15 mouse cellular contexts compared by ENCODE assay signal in genomic region chr15:83423589-83424384, GRCm38 (mm10). TPM values are rescaled to one million over a fixed set of nuclear protein-coding genes. Genes with fewer than 3 reads are reported as not detected.
DNase-seq lines count a peak whose midpoint lies in the region; ATAC-seq and TF ChIP-seq lines count a peak whose summit lies in the region.
"Had no signal": no experiment of that assay in that cellular context is flagged by ENCODE, and none has a peak within 500 bp of the region (broad histone marks: within the 10 kb centered on the region; RNA-seq: fewer than 3 reads in every experiment).

No protein-coding gene starts in this region.

- peak; percentile 84 for ATAC-seq in erythroblast, adult 5-6 weeks (replicated peaks; ENCODE audit: low FRiP score, poor library complexity, severe bottlenecking)
- peak; percentile 79 for ATAC-seq in liver, embryonic 11.5 days (replicated peaks; ENCODE audit: low FRiP score)
- peak; percentile 80 for ATAC-seq in stomach, embryonic 15.5 days (ENCODE audit: insufficient read depth, low FRiP score, low read depth)
- ATAC-seq: forebrain, embryonic 15.5 days had no signal

- no peak overlapping the region for H3K27ac ChIP-seq in left cerebral cortex, adult 2 months
- H3K27ac ChIP-seq in liver, embryonic 11.5 days (ENCODE audit: low read depth, low read length), result peak overlapping the region; percentile 94
- H3K27ac ChIP-seq in stomach, embryonic 15.5 days, result 0 out of 2 replicates have a peak overlapping the region, but pooled peaks have one; percentile 6
- H3K27ac ChIP-seq: embryonic facial prominence, embryonic 12.5 days; forebrain, embryonic 15.5 days; midbrain, embryonic 12.5 days; neural tube, embryonic 13.5 days had no signal

- peaks cover 77% of the 10 kb centered on the region for H3K4me1 ChIP-seq in liver, embryonic 11.5 days (replicated peaks; ENCODE audit: control insufficient read depth, insufficient read depth, low read length)
- peaks cover 11% of the 10 kb centered on the region; the same call in 1 of the 2 replicates for H3K4me1 ChIP-seq in stomach, embryonic 15.5 days

- 53% methylated on average over 5 of the region's 5 CpGs for WGBS in liver, embryonic 11.5 days
- WGBS in stomach, embryonic 15.5 days, result 57% methylated on average over 5 of the region's 5 CpGs

- H3K27me3 ChIP-seq in liver, embryonic 11.5 days (replicated peaks; ENCODE audit: control insufficient read depth, insufficient read depth, low read length), result no peaks in the 10 kb centered on the region
- H3K27me3 ChIP-seq in stomach, embryonic 15.5 days (replicated peaks), result no peaks in the 10 kb centered on the region
- H3K27me3 ChIP-seq: embryonic facial prominence, embryonic 12.5 days; forebrain, embryonic 15.5 days; midbrain, embryonic 12.5 days; neural tube, embryonic 13.5 days had no signal

- H3K36me3 ChIP-seq in liver, embryonic 11.5 days (ENCODE audit: control insufficient read depth, insufficient read depth, low read length), result no peaks in the 10 kb centered on the region
- no peaks in the 10 kb centered on the region for H3K36me3 ChIP-seq in stomach, embryonic 15.5 days
- H3K36me3 ChIP-seq: embryonic facial prominence, embryonic 12.5 days; forebrain, embryonic 15.5 days; midbrain, embryonic 12.5 days; neural tube, embryonic 13.5 days had no signal

- peak; percentile 1; the same call in 1 of the 2 replicates for TF ChIP-seq CTCF in left cerebral cortex, adult 2 months (IDR thresholded peaks at IDR 0.05)

- no peak overlapping the region for H3K4me3 ChIP-seq in left cerebral cortex, adult 2 months
- 0 out of 2 replicates have a peak overlapping the region, but pooled peaks have one; percentile 1 for H3K4me3 ChIP-seq in liver, embryonic 11.5 days (ENCODE audit: low read depth, low read length)
- no peak overlapping the region for H3K4me3 ChIP-seq in stomach, embryonic 15.5 days (replicated peaks)
- H3K4me3 ChIP-seq: embryonic facial prominence, embryonic 12.5 days; forebrain, embryonic 15.5 days; midbrain, embryonic 12.5 days; neural tube, embryonic 13.5 days had no signal

- peak overlapping the region; percentile 64 for H3K4me2 ChIP-seq in liver, embryonic 11.5 days
- no peak overlapping the region for H3K4me2 ChIP-seq in stomach, embryonic 15.5 days
- H3K4me2 ChIP-seq: embryonic facial prominence, embryonic 12.5 days; forebrain, embryonic 15.5 days; midbrain, embryonic 12.5 days; neural tube, embryonic 13.5 days had no signal

- intact Hi-C loops in left cerebral cortex, adult 2 months (cut with DNase I), result no loop called here
- intact Hi-C loops in left cerebral cortex, postnatal 10 days (cut with DNase I), result no loop called here

- no peak for DNase-seq in left cerebral cortex, adult 2 months (ENCODE audit: extremely low spot score in 1 of 2, low spot score in 2 of 2)
- DNase-seq in left cerebral cortex, postnatal 10 days (ENCODE audit: extremely low spot score in 1 of 2, low spot score in 2 of 2), result no peak
- no peak for DNase-seq in liver, embryonic 11.5 days (ENCODE audit: low spot score)
- no peak for DNase-seq in right cerebral cortex, postnatal 10 days (ENCODE audit: low spot score in 2 of 2)
- no peak for DNase-seq in kidney, postnatal 25 days
- DNase-seq: adrenal gland, postnatal 14 days; cerebellum, adult 11-12 months; kidney, postnatal 36 days; lung, adult 2 months had no signal

- 0 out of 2 replicates have a peak overlapping the region, but pooled peaks have one; percentile 1 for H3K9ac ChIP-seq in liver, embryonic 11.5 days (ENCODE audit: low read depth, low read length)
- no peak overlapping the region for H3K9ac ChIP-seq in stomach, embryonic 15.5 days
- H3K9ac ChIP-seq: embryonic facial prominence, embryonic 12.5 days; forebrain, embryonic 15.5 days; midbrain, embryonic 12.5 days; neural tube, embryonic 13.5 days had no signal

- no peaks in the 10 kb centered on the region for H3K9me3 ChIP-seq in liver, embryonic 11.5 days (ENCODE audit: control insufficient read depth, low read length)
- H3K9me3 ChIP-seq in stomach, embryonic 15.5 days, result no peaks in the 10 kb centered on the region
- H3K9me3 ChIP-seq: embryonic facial prominence, embryonic 12.5 days; forebrain, embryonic 15.5 days; midbrain, embryonic 12.5 days; neural tube, embryonic 13.5 days had no signal

RNA-seq across cellular contexts. Expression of gene Pacsin2, which starts 40.6 kb away (rescaled TPM):
- total RNA-seq in left cerebral cortex, adult 2 months (2021), result 100 to 1,000 TPM in 1 of 2 experiments, 10 to 100 TPM in 1; 97.4 to 102 TPM
- 10 to 100 TPM; 47.5 to 48.6 TPM for total RNA-seq in left cerebral cortex, postnatal 10 days (2021)
- 102 and 137 TPM in 2 replicates for total RNA-seq in erythroblast, adult 5-6 weeks (2015; ENCODE audit: low replicate concordance)
- 285 and 310 TPM in 2 replicates for total RNA-seq in erythroblast, adult 5-6 weeks (2017; ENCODE audit: low replicate concordance)
- polyA plus RNA-seq in liver, embryonic 11.5 days (2014; fragmentation: Nextera tagmentation; extraction: Ambion mirVana), result 82.9 and 89.3 TPM in 2 replicates
- 64.0 and 69.1 TPM in 2 replicates for polyA plus RNA-seq in stomach, embryonic 15.5 days (2015; fragmentation: Nextera tagmentation; extraction: Ambion mirVana)
